Mouse (Mus musculus) cerebellum, adult 2 months (tissue): ENCODE measurements around the gene H2-T3. TPM values are rescaled to one million over a fixed set of nuclear protein-coding genes. Genes with fewer than 3 reads are reported as not detected.
"Not testable (repeated sequence)": the region's sequence is repeated elsewhere in the genome, so short reads cannot be mapped to it uniquely, and the experiment has no call there.

Experiments used
- DNase-seq, 2 experiments: peaks; one replicate each; pipeline ENCODE4 v3.0.0; 2021
- H3K27ac ChIP-seq: fragments of 200-500 bp; 2 replicates; pipeline ENCODE4 v1.5.1; 2012; ENCODE audit warnings: low read length, control low read depth, inconsistent platforms; ENCODE audit not compliant: insufficient read depth
- H3K27me3 ChIP-seq: fragments of 200-500 bp; 2 replicates; pipeline ENCODE4 v1.6.1; 2012; ENCODE audit warnings: inconsistent platforms, mild to moderate bottlenecking, low read length, moderate library complexity; ENCODE audit not compliant: control insufficient read depth, insufficient read depth
- H3K4me1 ChIP-seq: fragments of 200-500 bp; 2 replicates; pipeline ENCODE4 v1.6.1; 2011; ENCODE audit warnings: low read length; ENCODE audit not compliant: control insufficient read depth, insufficient read depth
- H3K4me3 ChIP-seq: fragments of 200-500 bp; replicated peaks from 2 replicates; pipeline ENCODE3; 2011; ENCODE audit warnings: mild to moderate bottlenecking, low read depth, low read length, control low read depth; ENCODE audit not compliant: insufficient read depth
- CTCF ChIP-seq: fragments of 200-500 bp; IDR thresholded peaks from 2 replicates; pipeline ENCODE4 v1.5.1; 2011; ENCODE audit warnings: low read depth, mild to moderate bottlenecking, control low read depth, low read length, moderate library complexity, borderline replicate concordance; ENCODE audit not compliant: insufficient read depth
- POLR2A ChIP-seq: fragments of 200-500 bp; IDR thresholded peaks from 2 replicates; pipeline ENCODE4 v1.6.1; 2011; ENCODE audit warnings: low read length, control low read depth, borderline replicate concordance; ENCODE audit not compliant: insufficient read depth
- WGBS: fragments of 180-500 bp; shearing (Covaris S2); methylation state at CpG from one replicate; pipeline ENCODE4 v1.1.7; 2018; 5-methylcytosine and 5-hydroxymethylcytosine counted together
- polyA plus RNA-seq: library from polyadenylated mRNA; depleted of rRNA; stranded (reverse); fragments of >200 nt; gene quantifications from 2 replicates; pipeline ENCODE4 v1.2.3, GENCODE M21; 2012

H2-T3 gene
- polyA plus RNA-seq, 1 experiment: not detected

DNA sequence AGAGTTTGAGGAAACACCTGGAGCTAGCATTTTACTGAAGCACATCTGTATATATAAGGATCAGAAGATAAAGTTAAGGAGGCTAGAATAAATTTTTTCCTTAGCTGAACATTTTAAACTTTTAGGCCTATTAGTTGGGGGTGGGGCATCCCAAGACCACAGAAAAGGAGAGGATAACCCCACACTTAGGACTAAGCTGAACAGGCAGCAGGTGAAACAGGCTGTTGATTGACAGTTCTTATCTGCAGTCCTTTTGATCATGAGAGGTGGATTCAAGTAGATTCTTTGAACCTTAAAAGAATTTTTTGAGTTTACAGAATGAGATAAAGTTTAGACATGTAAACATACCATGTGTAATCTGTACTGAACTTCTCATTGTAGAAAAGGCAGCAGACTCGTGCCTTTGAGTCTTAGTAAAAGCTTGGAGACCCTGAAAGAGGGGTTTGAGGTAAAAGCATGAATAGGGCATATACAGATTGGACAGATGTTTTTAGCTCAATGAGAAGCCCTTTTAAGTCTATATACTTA, 19.7 kb downstream of the H2-T3 start:
- no peak overlapping the region for H3K4me3 ChIP-seq
- H3K27me3 ChIP-seq: peaks cover 3% of the 10 kb centered on the region; the same call in 1 of the 2 replicates
- 41% methylated on average over 1 of the region's 1 CpGs for WGBS
- DNase-seq: no peak
- H3K4me1 ChIP-seq: no peaks in the 10 kb centered on the region
- no peak overlapping the region for H3K27ac ChIP-seq
- no peak for TF ChIP-seq CTCF
- TF ChIP-seq POLR2A: no peak

DNA sequence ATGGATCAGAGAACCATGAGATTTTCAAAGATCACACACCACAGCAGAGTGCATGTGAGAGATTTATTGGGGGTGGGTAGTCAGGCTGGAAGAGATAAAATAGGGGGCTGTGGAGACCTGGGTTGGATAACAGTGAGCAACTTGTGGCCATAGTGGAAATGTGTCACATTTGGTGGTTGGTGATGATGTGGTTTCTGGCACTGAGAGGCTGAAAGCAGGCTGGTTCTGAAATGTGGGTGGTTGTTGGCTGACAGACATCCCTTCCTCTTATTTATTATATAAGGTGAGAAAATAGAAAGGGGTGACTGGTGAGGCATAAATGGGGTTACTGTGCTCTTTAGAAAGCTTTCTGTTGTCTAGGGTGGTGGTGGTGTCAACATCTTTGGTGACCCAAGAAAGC, 20.3 kb downstream of the H2-T3 start:
- no peak for DNase-seq
- peaks cover 3% of the 10 kb centered on the region; the same call in 1 of the 2 replicates for H3K27me3 ChIP-seq
- no peak overlapping the region for H3K4me3 ChIP-seq
- H3K4me1 ChIP-seq: no peaks in the 10 kb centered on the region
- TF ChIP-seq POLR2A (no peak), CTCF (no peak)
- no peak overlapping the region for H3K27ac ChIP-seq

DNA sequence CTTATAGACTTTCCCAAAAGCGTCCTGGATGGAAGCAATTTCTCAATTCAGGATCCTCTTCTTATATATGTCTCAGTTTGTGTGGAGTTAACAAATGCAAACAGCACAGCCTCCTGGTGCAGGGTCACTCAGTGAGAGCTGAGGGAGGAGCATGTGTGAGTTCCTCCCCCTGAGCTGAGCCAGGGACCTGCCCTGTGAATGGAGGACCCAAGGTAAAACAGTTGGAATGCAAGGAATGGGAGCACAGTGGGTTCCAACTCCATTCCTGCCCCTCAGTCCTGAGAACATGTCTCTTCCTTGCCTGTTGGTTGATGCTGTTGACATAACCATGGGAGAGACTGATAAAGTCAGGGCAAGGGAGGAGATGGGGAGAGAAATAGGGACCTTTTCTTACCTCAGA, 21.0 kb downstream of the H2-T3 start:
- not testable (repeated sequence) for H3K4me1 ChIP-seq, DNase-seq, H3K4me3 ChIP-seq, H3K27ac ChIP-seq, H3K27me3 ChIP-seq
- 53% methylated on average over 1 of the region's 1 CpGs for WGBS

DNA sequence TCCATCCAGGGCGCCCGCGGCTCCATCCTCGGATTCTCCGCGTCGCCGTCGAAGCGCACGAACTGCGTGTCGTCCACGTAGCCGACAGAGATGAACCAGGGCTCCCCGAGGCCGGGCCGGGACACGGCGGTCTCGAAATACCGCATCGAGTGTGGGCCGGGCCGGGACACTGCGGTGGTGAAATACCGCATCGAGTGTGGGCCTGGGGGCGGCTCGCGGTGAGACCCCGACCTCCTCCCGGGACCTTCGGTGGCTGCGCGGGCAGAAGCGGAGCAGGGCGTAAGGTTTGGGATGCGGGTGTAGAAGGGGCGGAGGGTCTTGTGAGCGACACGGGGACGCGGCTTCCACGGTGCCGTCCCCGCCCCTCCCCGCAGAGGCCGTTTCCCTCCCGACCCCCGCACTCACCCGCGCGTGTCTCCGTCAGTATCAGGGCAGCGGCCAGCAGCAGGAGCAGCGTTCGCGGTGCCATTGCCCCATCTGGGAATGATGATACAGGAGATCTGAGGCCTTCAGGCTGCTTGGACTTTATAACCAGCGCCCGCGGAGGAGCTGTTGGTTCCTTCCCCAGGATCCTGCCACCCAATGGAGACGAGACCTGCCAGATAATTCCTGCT, 21.9 kb downstream of the H2-T3 start, which contains the start of gene Gm8909:
Gene Gm8909, minus strand, starts transcription at position 499 of the 614 bp plus-strand sequence.
- no peak for DNase-seq
- peaks cover 3% of the 10 kb centered on the region; the same call in 1 of the 2 replicates for H3K27me3 ChIP-seq
- no peak within 1 kb of the TSS for H3K27ac ChIP-seq
- TF ChIP-seq POLR2A (no peak), CTCF (no peak)
- no peaks in the 10 kb centered on the region for H3K4me1 ChIP-seq
- 3% methylated on average over 62 of the region's 63 CpGs for WGBS
- no peak within 1 kb of the TSS for H3K4me3 ChIP-seq

DNA sequence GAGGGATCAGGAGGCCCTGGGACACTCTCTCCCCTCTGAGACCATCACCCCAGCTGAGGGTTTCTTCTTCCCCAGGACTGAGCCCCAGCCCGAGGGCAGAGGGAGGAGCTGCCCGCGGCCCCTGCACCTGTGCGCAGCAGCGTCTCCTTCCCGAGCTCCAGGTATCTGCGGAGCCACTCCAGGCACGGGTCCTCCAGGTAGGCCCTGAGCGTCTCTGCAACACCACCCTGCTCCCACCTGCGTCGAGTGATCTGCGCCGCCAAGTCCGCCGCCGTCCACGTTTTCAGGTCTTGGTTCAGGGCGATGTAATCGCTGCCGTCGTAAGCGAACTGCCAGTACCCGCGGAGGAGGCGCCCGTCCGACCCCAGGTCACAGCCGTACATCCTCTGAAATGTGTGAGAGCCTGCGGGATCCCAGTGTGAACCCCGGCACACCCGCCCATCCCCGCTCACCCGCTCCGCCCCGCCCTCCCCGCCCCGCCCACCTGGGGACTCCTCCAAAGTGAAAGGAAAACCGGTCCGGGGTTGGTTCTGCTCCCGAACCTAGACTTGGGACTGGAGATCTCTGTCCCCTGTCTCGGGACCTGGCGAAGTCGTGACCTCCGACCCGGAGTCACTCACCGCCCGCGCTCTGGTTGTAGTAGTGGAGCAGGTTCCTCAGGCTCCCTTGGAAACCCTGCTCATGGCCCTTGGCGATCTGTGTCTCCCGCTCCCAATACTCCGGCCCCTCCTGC, 22.6 kb downstream of the H2-T3 start:
- no peak overlapping the region for H3K27ac ChIP-seq

DNA sequence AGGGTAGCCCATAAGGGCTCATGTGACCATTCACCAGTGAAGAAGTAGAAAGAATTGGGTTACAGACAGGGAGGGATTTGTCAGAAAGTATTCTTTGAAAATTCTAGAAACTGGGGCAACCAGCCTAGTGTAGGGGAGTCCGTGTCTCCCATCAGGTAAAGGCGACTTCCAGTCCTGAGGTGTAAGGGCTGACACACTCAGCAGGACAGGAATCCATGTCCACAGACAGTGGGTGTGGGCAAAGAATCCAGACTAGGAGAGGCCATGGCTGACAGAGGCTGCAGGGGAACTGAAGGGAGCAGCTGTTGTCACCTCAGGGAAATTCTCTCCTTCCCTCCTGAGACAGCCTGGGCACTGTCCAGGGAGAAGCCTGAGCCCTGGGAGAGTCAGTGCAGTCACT, 23.2 kb downstream of the H2-T3 start:
- DNase-seq, H3K27me3 ChIP-seq, H3K27ac ChIP-seq, H3K4me1 ChIP-seq, H3K4me3 ChIP-seq: not testable (repeated sequence)
- 13% methylated on average over 2 of the region's 2 CpGs for WGBS

More for the DNA sequence above, 22.6 kb downstream of the H2-T3 start:
- WGBS: 2% methylated on average over 51 of the region's 51 CpGs
- H3K4me1 ChIP-seq: no peaks in the 10 kb centered on the region
- H3K4me3 ChIP-seq: no peak overlapping the region
- DNase-seq: no peak
- H3K27me3 ChIP-seq: peaks cover 3% of the 10 kb centered on the region; the same call in 1 of the 2 replicates
- TF ChIP-seq CTCF (no peak), POLR2A (no peak)

DNA sequence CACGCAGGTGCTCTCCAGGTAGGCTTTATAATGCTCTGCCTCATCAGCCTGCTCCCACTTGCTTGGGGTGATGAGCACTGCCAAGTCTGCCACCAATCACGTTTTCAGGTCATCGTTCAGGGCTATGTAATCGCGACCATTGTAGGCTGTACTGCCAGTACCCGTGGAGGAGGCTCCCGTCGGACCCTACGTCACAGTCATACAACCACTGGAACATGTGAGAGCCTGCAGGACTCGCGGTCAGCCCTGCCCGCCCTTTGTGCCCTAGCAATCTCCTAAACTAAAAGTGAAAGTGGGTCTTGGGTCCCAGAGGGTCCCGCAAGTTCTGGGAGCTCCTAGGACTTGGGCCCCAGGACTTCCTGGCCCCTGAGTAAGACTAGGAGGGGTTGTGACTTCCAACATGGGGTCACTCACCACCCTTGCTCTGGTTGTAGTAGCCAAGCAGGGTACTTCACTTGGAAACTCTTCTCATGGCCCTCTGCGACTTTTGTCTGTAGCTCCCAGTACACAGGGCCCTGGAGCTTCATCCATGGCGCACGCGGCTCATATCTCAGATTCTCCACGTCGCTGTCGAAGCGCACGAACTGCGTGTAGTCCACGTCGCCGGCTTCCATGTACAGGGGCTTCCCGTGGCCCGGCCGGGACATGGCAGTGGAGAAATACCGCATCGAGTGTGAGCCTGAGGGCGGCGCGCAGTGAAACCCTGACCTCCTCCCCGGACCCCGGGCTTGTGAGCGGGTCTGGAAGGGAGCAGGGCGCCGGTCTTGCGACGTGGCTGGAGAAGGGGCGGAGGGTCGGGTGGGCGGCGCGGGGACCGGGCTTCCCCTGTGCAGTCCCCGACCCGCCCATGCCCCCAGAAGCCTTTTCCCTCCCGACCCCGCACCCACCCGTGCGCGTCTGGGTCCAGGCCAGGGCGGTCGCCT, 28.7 kb downstream of the H2-T3 start:
- no peaks in the 10 kb centered on the region for H3K4me1 ChIP-seq
- WGBS: 2% methylated on average over 55 of the region's 56 CpGs
- DNase-seq: no peak
- TF ChIP-seq POLR2A (no peak), CTCF (no peak)
- H3K4me3 ChIP-seq: no peak overlapping the region
- no peak overlapping the region for H3K27ac ChIP-seq
- peaks cover 2% of the 10 kb centered on the region; the same call in 1 of the 2 replicates for H3K27me3 ChIP-seq

DNA sequence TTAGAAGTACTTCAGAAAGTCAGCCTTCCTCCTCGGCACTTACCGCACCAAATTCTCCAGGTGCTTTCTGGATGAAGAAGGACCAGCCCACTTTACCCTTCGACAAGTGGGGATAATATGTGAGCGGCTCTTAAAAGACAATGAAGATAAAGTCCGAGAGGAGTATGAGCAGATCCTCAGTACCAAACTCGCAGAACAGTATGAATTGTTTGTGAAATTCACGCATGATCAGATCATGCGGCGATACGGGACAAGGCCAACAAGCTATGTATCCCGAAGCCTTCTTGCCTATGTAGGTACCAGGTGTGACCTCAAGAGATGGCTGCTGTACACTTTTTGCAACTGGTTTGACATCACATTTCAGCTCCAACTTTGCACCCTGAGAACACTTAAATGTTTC, 31.8 kb downstream of the H2-T3 start:
- 7% methylated on average over 11 of the region's 11 CpGs for WGBS
- not testable (repeated sequence) for H3K27me3 ChIP-seq, H3K4me3 ChIP-seq, DNase-seq, H3K4me1 ChIP-seq, H3K27ac ChIP-seq

DNA sequence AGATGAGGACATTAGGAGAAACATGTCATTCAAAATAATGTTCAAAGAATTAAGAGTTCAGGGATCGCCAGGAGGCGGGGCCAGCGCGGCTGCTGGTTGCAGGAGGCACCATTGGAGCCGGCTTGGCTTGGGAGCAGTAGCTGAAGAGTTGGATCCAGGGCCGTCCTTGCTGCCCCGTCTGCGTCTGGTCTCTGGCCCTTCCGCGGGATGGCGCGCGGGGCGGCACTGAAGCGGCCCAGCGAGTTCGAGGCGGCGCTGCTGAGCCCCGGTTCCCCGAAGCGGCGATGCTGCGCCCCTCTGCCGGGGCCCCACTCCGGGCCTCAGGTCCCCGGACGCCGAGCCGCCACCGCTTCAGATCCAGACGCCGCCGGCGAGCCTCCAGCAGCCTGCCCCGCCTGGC, 32.3 kb downstream of the H2-T3 start:
- DNase-seq, H3K4me1 ChIP-seq, H3K27ac ChIP-seq, H3K4me3 ChIP-seq, H3K27me3 ChIP-seq: not testable (repeated sequence)
- WGBS: under 1% methylated on average over 36 of the region's 36 CpGs
